Mouse (Mus musculus): ENCODE measurements around the gene Zmynd8. TPM values are rescaled to one million over a fixed set of nuclear protein-coding genes. Genes with fewer than 3 reads are reported as not detected.
"Not testable (repeated sequence)": the region's sequence is repeated elsewhere in the genome, so short reads cannot be mapped to it uniquely, and the experiment has no call there.

The Zmynd8 gene
- total RNA-seq, 2 experiments from 2014 or later = 47.9 to 53.4 TPM

GRCm38 (mm10) chr2:165808179-165808975, 90.4 kb downstream of the Zmynd8 start:
- DNase-seq = no peak

- not testable (repeated sequence) for DNase-seq
Measured at GRCm38 (mm10) chr2:165800174-165800573, 98.6 kb downstream of the Zmynd8 start.

GRCm38 (mm10) chr2:165797876-165798275, 100.9 kb downstream of the Zmynd8 start:
- DNase-seq = no peak

GRCm38 (mm10) chr2:165793283-165793638, 105.6 kb downstream of the Zmynd8 start:
- DNase-seq = no peak

- no peak for DNase-seq
Measured at GRCm38 (mm10) chr2:165792431-165793282, 106.2 kb downstream of the Zmynd8 start.

- DNase-seq = peak; percentile 62 to 74
Measured at GRCm38 (mm10) chr2:165791657-165792056, 107.2 kb downstream of the Zmynd8 start.

GRCm38 (mm10) chr2:165791026-165791425, 107.8 kb downstream of the Zmynd8 start:
- DNase-seq = peak; percentile 23 to 56

- no peak for DNase-seq
Measured at GRCm38 (mm10) chr2:165789667-165790066, 109.1 kb downstream of the Zmynd8 start.

- no peak for DNase-seq
Measured at GRCm38 (mm10) chr2:165788796-165789195, 110.0 kb downstream of the Zmynd8 start.

GRCm38 (mm10) chr2:165788005-165788404, 110.8 kb downstream of the Zmynd8 start:
- DNase-seq = peak; percentile 87 to 90

GRCm38 (mm10) chr2:165786467-165786866, 112.3 kb downstream of the Zmynd8 start:
- DNase-seq = no peak

- no peak for DNase-seq
Measured at GRCm38 (mm10) chr2:165785312-165786036, 113.3 kb downstream of the Zmynd8 start.

- peak; percentile 71 to 82 for DNase-seq
Measured at GRCm38 (mm10) chr2:165782324-165782723, 116.5 kb downstream of the Zmynd8 start.

GRCm38 (mm10) chr2:165778927-165779326, 119.9 kb downstream of the Zmynd8 start:
- DNase-seq = peak; percentile 72 to 78

- DNase-seq = peak in 1 of 2 experiments; percentile 28
Measured at GRCm38 (mm10) chr2:165769375-165769948, 129.4 kb downstream of the Zmynd8 start.

GRCm38 (mm10) chr2:165768805-165769358, 129.9 kb downstream of the Zmynd8 start:
- no peak for DNase-seq

- DNase-seq = no peak
Measured at GRCm38 (mm10) chr2:165759421-165759985, 139.3 kb downstream of the Zmynd8 start.

GRCm38 (mm10) chr2:165758534-165758933, 140.3 kb downstream of the Zmynd8 start:
- no peak for DNase-seq

GRCm38 (mm10) chr2:165757799-165758198, 141.0 kb downstream of the Zmynd8 start:
- DNase-seq = no peak

- DNase-seq = no peak
Measured at GRCm38 (mm10) chr2:165752704-165753103, 146.1 kb downstream of the Zmynd8 start.

GRCm38 (mm10) chr2:165751068-165751467, 147.7 kb downstream of the Zmynd8 start:
- DNase-seq = peak; percentile 20 to 37

Data from adrenal gland, postnatal 36 days (tissue).